Mouse (Mus musculus) neural tube, embryonic 11.5 days (tissue): ENCODE results near the gene Mpc1. TPM values are rescaled to one million over a fixed set of nuclear protein-coding genes. Genes with fewer than 3 reads are reported as not detected.
A peak's percentile ranks its signal among the peaks of the same experiment; 100 is the strongest.

Experiments
- ATAC-seq: fragments of 200-750 bp; cut with Nextera tagmentation; 2 replicates; pipeline ENCODE4 v1.8.0; 2017; ENCODE audit warnings: moderate number of reproducible peaks, mild to moderate bottlenecking, moderate TSS enrichment, moderate library complexity; ENCODE audit not compliant: insufficient read depth, low FRiP score, low TSS enrichment
- DNase-seq: peaks from one replicate; pipeline ENCODE4 v3.0.0-alpha.2; 2015; ENCODE audit warnings: low spot score
- H3K27ac ChIP-seq: fragments of 300-500 bp; sonication (generic); 2 replicates; pipeline ENCODE4 v1.5.1; 2014; ENCODE audit warnings: low read depth, mild to moderate bottlenecking, low read length
- H3K27me3 ChIP-seq: fragments of 300-500 bp; sonication (generic); 2 replicates; pipeline ENCODE4 v1.6.1; 2014; ENCODE audit warnings: mild to moderate bottlenecking, low read length, mixed read lengths; ENCODE audit not compliant: control insufficient read depth, insufficient read depth
- H3K36me3 ChIP-seq: fragments of 300-500 bp; sonication (generic); 2 replicates; pipeline ENCODE4 v1.6.1; 2014; ENCODE audit warnings: mild to moderate bottlenecking, low read length, moderate library complexity, mixed read lengths; ENCODE audit not compliant: control insufficient read depth, insufficient read depth
- H3K4me1 ChIP-seq: fragments of 300-500 bp; sonication (generic); 2 replicates; pipeline ENCODE4 v1.6.1; 2014; ENCODE audit warnings: low read length, mixed read lengths; ENCODE audit not compliant: control insufficient read depth, insufficient read depth
- H3K4me2 ChIP-seq: fragments of 300-500 bp; sonication (generic); 2 replicates; pipeline ENCODE4 v1.6.1; 2014; ENCODE audit warnings: low read depth, mild to moderate bottlenecking, moderate library complexity
- H3K4me3 ChIP-seq: fragments of 300-500 bp; sonication (generic); 2 replicates; pipeline ENCODE4 v1.5.1; 2014; ENCODE audit warnings: low read depth, low read length
- H3K9ac ChIP-seq: fragments of 300-500 bp; sonication (generic); 2 replicates; pipeline ENCODE4 v1.6.1; 2014; ENCODE audit warnings: mild to moderate bottlenecking, low read length
- H3K9me3 ChIP-seq: fragments of 300-500 bp; sonication (generic); 2 replicates; pipeline ENCODE4 v1.6.1; 2016; ENCODE audit warnings: low read length; ENCODE audit not compliant: control insufficient read depth
- WGBS: fragments of 180-500 bp; shearing (Covaris S2); extraction: QIAGEN DNeasy Blood & Tissue Kit; methylation state at CpG from one replicate; pipeline ENCODE4 v1.1.7; 2014; 5-methylcytosine and 5-hydroxymethylcytosine counted together
- polyA plus RNA-seq: library from polyadenylated mRNA; unstranded; fragments of >200 nt; fragmentation: Nextera tagmentation; extraction: Ambion mirVana; gene quantifications from 2 replicates; pipeline ENCODE4 v1.2.1, GENCODE M21; 2014

The Mpc1 gene
- polyA plus RNA-seq, 1 experiment from 2014 or later, result 114 TPM

GRCm38 (mm10) chr17:8272054-8272749 lies 10.5 kb upstream of the Mpc1 start:
- DNase-seq (no peak), ATAC-seq (no peak)
- Histone ChIP-seq H3K27me3 (no peaks in the 10 kb centered on the region), H3K27ac (no peak overlapping the region), H3K4me3 (no peak overlapping the region), H3K36me3 (no peaks in the 10 kb centered on the region), H3K4me1 (no peaks in the 10 kb centered on the region), H3K9me3 (no peaks in the 10 kb centered on the region), H3K9ac (no peak overlapping the region), H3K4me2 (no peak overlapping the region)
- WGBS, result 54% methylated on average over 6 of the region's 6 CpGs

GRCm38 (mm10) chr17:8272951-8273350 lies 9.8 kb upstream of the Mpc1 start:
- no peak overlapping the region for H3K4me3 ChIP-seq
- no peak for ATAC-seq
- 76% methylated on average over 6 of the region's 6 CpGs for WGBS
- no peaks in the 10 kb centered on the region for H3K9me3 ChIP-seq
- H3K27ac ChIP-seq, result no peak overlapping the region
- no peak overlapping the region for H3K9ac ChIP-seq
- no peaks in the 10 kb centered on the region for H3K36me3 ChIP-seq
- no peak for DNase-seq
- H3K4me1 ChIP-seq, result no peaks in the 10 kb centered on the region
- H3K4me2 ChIP-seq, result no peak overlapping the region
- H3K27me3 ChIP-seq, result no peaks in the 10 kb centered on the region

- no peaks in the 10 kb centered on the region; the same call in 1 of the 2 replicates for H3K27me3 ChIP-seq
- no peaks in the 10 kb centered on the region for H3K4me1 ChIP-seq
- no peaks in the 10 kb centered on the region for H3K9me3 ChIP-seq
- H3K9ac ChIP-seq, result no peak overlapping the region
- H3K36me3 ChIP-seq, result no peaks in the 10 kb centered on the region
- no peak overlapping the region for H3K27ac ChIP-seq
- ATAC-seq, result no peak
- no peak for DNase-seq
- H3K4me2 ChIP-seq, result no peak overlapping the region
- H3K4me3 ChIP-seq, result no peak overlapping the region
- WGBS, result 80% methylated on average over 4 of the region's 4 CpGs
Measured at GRCm38 (mm10) chr17:8276071-8276470, 6.6 kb upstream of the Mpc1 start.

- Histone ChIP-seq H3K4me1 (no peaks in the 10 kb centered on the region), H3K27ac (no peak overlapping the region), H3K9ac (no peak overlapping the region), H3K4me3 (no peak overlapping the region), H3K36me3 (no peaks in the 10 kb centered on the region), H3K27me3 (no peaks in the 10 kb centered on the region; the same call in 1 of the 2 replicates), H3K4me2 (no peak overlapping the region), H3K9me3 (no peaks in the 10 kb centered on the region)
- WGBS, result 76% methylated on average over 7 of the region's 7 CpGs
- no peak for ATAC-seq
- no peak for DNase-seq
Measured at GRCm38 (mm10) chr17:8276680-8277079, 6.0 kb upstream of the Mpc1 start.

GRCm38 (mm10) chr17:8277266-8277665 lies 5.4 kb upstream of the Mpc1 start:
- no peak overlapping the region for H3K9ac ChIP-seq

GRCm38 (mm10) chr17:8278356-8278755 lies 4.3 kb upstream of the Mpc1 start:
- Histone ChIP-seq H3K9ac (no peak overlapping the region), H3K27me3 (no peaks in the 10 kb centered on the region; the same call in 1 of the 2 replicates), H3K27ac (no peak overlapping the region), H3K4me1 (peaks cover 3% of the 10 kb centered on the region; the same call in 1 of the 2 replicates), H3K9me3 (no peaks in the 10 kb centered on the region), H3K4me3 (no peak overlapping the region), H3K36me3 (no peaks in the 10 kb centered on the region), H3K4me2 (no peak overlapping the region)
- WGBS, result 47% methylated on average over 3 of the region's 3 CpGs
- ATAC-seq, result no peak
- no peak for DNase-seq

More at GRCm38 (mm10) chr17:8277266-8277665, 5.4 kb upstream of the Mpc1 start:
- no peak overlapping the region for H3K4me2 ChIP-seq
- H3K9me3 ChIP-seq, result no peaks in the 10 kb centered on the region
- H3K27me3 ChIP-seq, result no peaks in the 10 kb centered on the region; the same call in 1 of the 2 replicates
- ATAC-seq (no peak), DNase-seq (no peak)
- no peaks in the 10 kb centered on the region for H3K4me1 ChIP-seq
- no peak overlapping the region for H3K27ac ChIP-seq
- 84% methylated on average over 3 of the region's 3 CpGs for whole genome bisulfite sequencing
- H3K36me3 ChIP-seq, result no peaks in the 10 kb centered on the region
- H3K4me3 ChIP-seq, result no peak overlapping the region

GRCm38 (mm10) chr17:8283526-8284253 lies 986 bp downstream of the Mpc1 start:
- Histone ChIP-seq H3K4me2 (peak overlapping the region; percentile 100), H3K27ac (peak overlapping the region; percentile 51), H3K9me3 (no peaks in the 10 kb centered on the region), H3K36me3 (no peaks in the 10 kb centered on the region), H3K4me1 (peaks cover 10% of the 10 kb centered on the region; the same call in 1 of the 2 replicates), H3K4me3 (peak overlapping the region; percentile 75), H3K27me3 (no peaks in the 10 kb centered on the region; the same call in 1 of the 2 replicates), H3K9ac (peak overlapping the region; percentile 72)
- WGBS, result under 1% methylated on average over 77 of the region's 77 CpGs
- DNase-seq (peak; percentile 97), ATAC-seq (peak; percentile 99)

GRCm38 (mm10) chr17:8284254-8284661 lies 1.6 kb downstream of the Mpc1 start:
- WGBS, result under 1% methylated on average over 32 of the region's 32 CpGs
- Histone ChIP-seq H3K27ac (no peak overlapping the region), H3K4me2 (peak overlapping the region; percentile 100), H3K4me1 (peaks cover 10% of the 10 kb centered on the region; the same call in 1 of the 2 replicates), H3K9me3 (no peaks in the 10 kb centered on the region), H3K9ac (peak overlapping the region; percentile 67), H3K4me3 (peak overlapping the region; percentile 75), H3K27me3 (no peaks in the 10 kb centered on the region), H3K36me3 (no peaks in the 10 kb centered on the region)
- DNase-seq (no peak), ATAC-seq (peak; percentile 14)
